Mouse (Mus musculus) kidney, embryonic 14.5 days (tissue): ENCODE data around the gene Sec22c. TPM values are rescaled to one million over a fixed set of nuclear protein-coding genes. Genes with fewer than 3 reads are reported as not detected.

Source experiments
- ATAC-seq: fragments of 200-750 bp; cut with Nextera tagmentation; 2 replicates; pipeline ENCODE4 v1.8.0; 2017; ENCODE audit warnings: moderate number of reproducible peaks, mild to moderate bottlenecking, moderate TSS enrichment, moderate library complexity; ENCODE audit not compliant: low FRiP score, low TSS enrichment
- H3K27ac ChIP-seq: fragments of 300-500 bp; sonication (generic); 2 replicates; pipeline ENCODE4 v1.5.1; 2014; ENCODE audit warnings: low read depth, mild to moderate bottlenecking, low read length, moderate library complexity, mixed read lengths
- H3K27me3 ChIP-seq: fragments of 300-500 bp; sonication (generic); 2 replicates; pipeline ENCODE4 v1.6.1; 2014; ENCODE audit warnings: mild to moderate bottlenecking, low read length; ENCODE audit not compliant: control insufficient read depth, insufficient read depth
- H3K36me3 ChIP-seq: fragments of 300-500 bp; sonication (generic); 2 replicates; pipeline ENCODE4 v1.6.1; 2014; ENCODE audit warnings: low read length, mixed read lengths; ENCODE audit not compliant: control insufficient read depth, insufficient read depth
- H3K4me1 ChIP-seq: fragments of 300-500 bp; sonication (generic); 2 replicates; pipeline ENCODE4 v1.6.1; 2014; ENCODE audit warnings: low read length, mixed read lengths; ENCODE audit not compliant: control insufficient read depth, insufficient read depth
- H3K4me2 ChIP-seq: fragments of 300-500 bp; sonication (generic); replicated peaks from 2 replicates; pipeline ENCODE4 v1.6.1; 2014; ENCODE audit warnings: low read depth, mild to moderate bottlenecking, low read length
- H3K4me3 ChIP-seq: fragments of 300-500 bp; sonication (generic); 2 replicates; pipeline ENCODE4 v1.5.1; 2014; ENCODE audit warnings: mild to moderate bottlenecking, low read length
- H3K9ac ChIP-seq: fragments of 300-500 bp; sonication (generic); 2 replicates; pipeline ENCODE4 v1.6.1; 2014; ENCODE audit warnings: low read depth, mild to moderate bottlenecking, low read length, moderate library complexity
- H3K9me3 ChIP-seq: fragments of 300-500 bp; sonication (generic); 2 replicates; pipeline ENCODE4 v1.6.1; 2016; ENCODE audit warnings: low read length; ENCODE audit not compliant: control insufficient read depth
- WGBS: fragments of 180-500 bp; shearing (Covaris S2); extraction: QIAGEN DNeasy Blood & Tissue Kit; methylation state at CpG from one replicate; pipeline ENCODE4 v1.1.7; 2014; 5-methylcytosine and 5-hydroxymethylcytosine counted together
- polyA plus RNA-seq: library from polyadenylated mRNA; unstranded; fragments of >200 nt; fragmentation: Nextera tagmentation; extraction: Ambion mirVana; gene quantifications from 2 replicates; pipeline ENCODE4 v1.2.1, GENCODE M21; 2014

The Sec22c gene
- polyA plus RNA-seq, 1 experiment from 2014 or later, result 12.0 TPM

DNA sequence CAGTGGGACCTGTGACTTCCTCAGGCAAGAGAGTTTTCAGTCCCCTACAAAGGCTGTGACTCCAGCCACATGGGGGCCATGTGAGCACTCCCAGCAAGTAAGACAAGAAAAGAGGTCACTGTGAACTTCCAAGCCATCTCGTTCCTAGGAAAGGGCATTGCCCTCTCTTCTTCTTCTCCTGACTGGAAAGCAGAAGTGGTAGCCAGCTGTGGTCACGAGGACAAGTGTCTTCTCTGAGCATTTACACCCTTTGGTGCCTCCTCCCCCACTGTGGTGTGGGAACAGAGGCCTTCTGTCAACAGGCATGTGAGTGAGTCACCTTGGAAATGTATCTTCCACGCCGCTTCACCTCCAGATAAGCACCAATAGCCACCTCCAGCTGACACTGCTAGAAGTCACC is 73.3 kb downstream of the Sec22c start:
- no peaks in the 10 kb centered on the region for H3K36me3 ChIP-seq
- H3K9me3 ChIP-seq, result no peaks in the 10 kb centered on the region
- H3K4me2 ChIP-seq, result no peak overlapping the region
- no peaks in the 10 kb centered on the region; the same call in 1 of the 2 replicates for H3K27me3 ChIP-seq
- no peak overlapping the region for H3K4me3 ChIP-seq
- 66% methylated on average over 4 of the region's 4 CpGs for WGBS
- no peak for ATAC-seq
- H3K27ac ChIP-seq, result no peak overlapping the region
- H3K4me1 ChIP-seq, result no peaks in the 10 kb centered on the region
- H3K9ac ChIP-seq, result no peak overlapping the region; the same call in 1 of the 2 replicates

DNA sequence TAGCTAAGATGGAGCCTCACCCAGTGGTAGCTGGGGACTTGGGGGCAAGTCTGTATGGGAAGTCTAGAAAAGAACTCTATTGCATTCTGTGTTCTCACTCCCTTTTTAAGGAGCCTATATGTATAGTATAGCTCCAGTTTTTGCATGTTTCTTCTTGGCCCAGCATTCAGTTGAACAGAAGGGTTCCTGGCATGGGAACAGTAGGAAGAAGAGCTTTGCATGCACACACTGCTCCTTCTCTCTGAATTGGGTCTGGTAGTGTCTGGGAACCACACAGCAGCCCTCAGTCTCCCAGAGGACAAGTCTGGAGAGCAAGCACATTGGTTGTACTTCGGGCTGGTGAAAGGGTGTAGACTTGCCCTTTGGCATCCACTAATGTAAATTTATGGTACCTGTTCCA is 74.7 kb downstream of the Sec22c start:
- no peaks in the 10 kb centered on the region; the same call in 1 of the 2 replicates for H3K27me3 ChIP-seq
- H3K4me3 ChIP-seq, result no peak overlapping the region
- no peaks in the 10 kb centered on the region for H3K9me3 ChIP-seq
- H3K27ac ChIP-seq, result no peak overlapping the region
- H3K9ac ChIP-seq, result no peak overlapping the region
- H3K4me2 ChIP-seq, result no peak overlapping the region
- no peaks in the 10 kb centered on the region for H3K4me1 ChIP-seq
- H3K36me3 ChIP-seq, result no peaks in the 10 kb centered on the region
- 62% methylated on average over 1 of the region's 1 CpGs for WGBS
- no peak for ATAC-seq

Other genes starting within 250 kb of the Sec22c start
- gene Cck, start 209.8 kb downstream of the Sec22c start, polyA plus RNA-seq, result 4.3 and 5.0 TPM in 2 replicates
- 0.53 TPM in 1 of 2 replicates, not detected in the other for gene Lyzl4, start 63.4 kb downstream of the Sec22c start, polyA plus RNA-seq
- 0.47 TPM in 1 of 2 replicates, not detected in the other for gene Vipr1, start 62.8 kb downstream of the Sec22c start, polyA plus RNA-seq
- 111 and 152 TPM in 2 replicates for gene Ss18l2, start 4.8 kb upstream of the Sec22c start, polyA plus RNA-seq
- gene Nktr, start 13.7 kb upstream of the Sec22c start, polyA plus RNA-seq, result 59.6 and 83.7 TPM in 2 replicates
- gene Zfp651, start 53.8 kb upstream of the Sec22c start, polyA plus RNA-seq, result 8.0 and 9.8 TPM in 2 replicates
- 0.08 TPM in 1 of 2 replicates, not detected in the other for gene Klhl40, start 72.1 kb upstream of the Sec22c start, polyA plus RNA-seq
- gene Hhatl, start 87.0 kb upstream of the Sec22c start, polyA plus RNA-seq, result not detected in 2 replicates
- 0.16 and 0.69 TPM in 2 replicates for gene Ccdc13, start 134.0 kb upstream of the Sec22c start, polyA plus RNA-seq
- gene Higd1a, start 152.9 kb upstream of the Sec22c start, polyA plus RNA-seq, result 133 and 175 TPM in 2 replicates
- gene Ackr2, start 192.9 kb upstream of the Sec22c start, polyA plus RNA-seq, result 0.42 and 0.96 TPM in 2 replicates
- gene Cyp8b1, start 210.8 kb upstream of the Sec22c start, polyA plus RNA-seq, result not detected in 2 replicates
- gene Fam198a, start 245.5 kb upstream of the Sec22c start, polyA plus RNA-seq, result 0.73 and 1.0 TPM in 2 replicates